Mouse (Mus musculus) forebrain, embryonic 16.5 days (tissue): ENCODE measurements at regions not wholly inside any gene's neighbourhood (a gene's known extent, or its start where the extent isn't known, plus 50 kb on each side); places are given as distances from the start of the nearest gene placed in this dataset.

Experiments
- ATAC-seq: fragments of 200-750 bp; cut with Nextera tagmentation; 2 replicates; pipeline ENCODE4 v1.8.0; 2017; ENCODE audit warnings: mild to moderate bottlenecking, moderate library complexity
- H3K27ac ChIP-seq: fragments of 300-500 bp; sonication (generic); 2 replicates; pipeline ENCODE4 v1.5.1; 2014; ENCODE audit warnings: low read length, control low read depth
- H3K27me3 ChIP-seq: fragments of 300-500 bp; sonication (generic); replicated peaks from 2 replicates; pipeline ENCODE4 v1.6.1; 2014; ENCODE audit warnings: low read length; ENCODE audit not compliant: control insufficient read depth, insufficient read depth
- H3K36me3 ChIP-seq: fragments of 300-500 bp; sonication (generic); 2 replicates; pipeline ENCODE4 v1.6.1; 2014; ENCODE audit not compliant: control insufficient read depth, insufficient read depth
- H3K4me1 ChIP-seq: fragments of 300-500 bp; sonication (generic); replicated peaks from 2 replicates; pipeline ENCODE4 v1.6.1; 2014; ENCODE audit warnings: low read length; ENCODE audit not compliant: control insufficient read depth, insufficient read depth
- H3K4me2 ChIP-seq: fragments of 300-500 bp; sonication (generic); 2 replicates; pipeline ENCODE4 v1.6.1; 2014; ENCODE audit warnings: mild to moderate bottlenecking, low read length, control low read depth
- H3K4me3 ChIP-seq: fragments of 300-500 bp; sonication (generic); replicated peaks from 2 replicates; pipeline ENCODE4 v1.5.1; 2014; ENCODE audit warnings: mild to moderate bottlenecking, low read length, control low read depth
- H3K9ac ChIP-seq: fragments of 300-500 bp; sonication (generic); replicated peaks from 2 replicates; pipeline ENCODE4 v1.6.1; 2014; ENCODE audit warnings: low read depth, low read length, control low read depth
- H3K9me3 ChIP-seq: fragments of 300-500 bp; sonication (generic); 2 replicates; pipeline ENCODE4 v1.6.1; 2016; ENCODE audit warnings: low read length; ENCODE audit not compliant: control insufficient read depth
- WGBS: fragments of 180-500 bp; shearing (Covaris S2); extraction: QIAGEN DNeasy Blood & Tissue Kit; methylation state at CpG from one replicate; pipeline ENCODE4 v1.1.7; 2014; 5-methylcytosine and 5-hydroxymethylcytosine counted together

DNA sequence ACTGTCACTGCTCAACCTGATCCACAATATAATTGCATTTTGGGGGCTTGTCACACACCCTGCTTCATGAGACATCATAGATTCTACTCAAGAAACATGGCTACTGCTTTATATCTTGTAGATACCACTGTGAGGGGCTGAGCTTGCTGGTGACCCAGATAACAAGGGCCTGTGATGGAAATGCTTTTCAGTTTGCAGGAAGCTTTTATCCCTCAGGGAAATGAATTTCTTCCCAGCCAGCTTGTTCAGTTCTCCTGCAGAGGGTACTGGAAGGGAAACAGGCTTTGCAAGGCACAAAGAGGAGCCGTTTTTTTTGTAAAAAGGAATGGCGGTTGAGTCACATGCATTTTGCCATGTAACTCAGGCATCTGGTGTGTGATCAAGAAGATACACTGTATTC, 218.8 kb upstream of the Krr1 start:
- no peaks in the 10 kb centered on the region for H3K36me3 ChIP-seq
- no peak overlapping the region for H3K27ac ChIP-seq
- H3K9ac ChIP-seq, result no peak overlapping the region
- no peak overlapping the region for H3K4me2 ChIP-seq
- no peaks in the 10 kb centered on the region for H3K4me1 ChIP-seq
- H3K9me3 ChIP-seq, result no peaks in the 10 kb centered on the region
- H3K27me3 ChIP-seq, result no peaks in the 10 kb centered on the region
- 86% methylated on average over 2 of the region's 2 CpGs for WGBS
- no peak for ATAC-seq
- no peak overlapping the region for H3K4me3 ChIP-seq

DNA sequence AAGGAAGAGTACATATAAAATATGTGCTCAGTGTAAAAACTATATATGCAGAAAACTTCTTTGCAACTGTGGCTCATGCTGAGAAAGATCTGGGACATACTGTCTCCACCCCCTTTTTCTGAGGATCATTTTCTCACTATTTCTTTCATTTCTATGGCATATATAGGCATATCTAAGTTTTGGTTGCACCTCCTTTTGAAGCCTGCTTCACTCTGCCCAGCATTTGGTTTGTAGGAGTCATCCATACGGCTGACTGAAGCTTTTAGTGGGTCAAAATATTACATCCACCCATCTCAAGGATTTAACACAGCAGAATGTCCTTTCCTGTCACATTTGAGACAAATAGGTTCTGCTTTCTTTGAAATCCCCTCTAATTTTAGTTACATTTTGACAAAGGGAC, 216.5 kb upstream of the Krr1 start:
- Histone ChIP-seq H3K27me3 (no peaks in the 10 kb centered on the region), H3K36me3 (no peaks in the 10 kb centered on the region), H3K27ac (no peak overlapping the region), H3K4me2 (no peak overlapping the region), H3K4me1 (no peaks in the 10 kb centered on the region), H3K9me3 (no peaks in the 10 kb centered on the region), H3K9ac (no peak overlapping the region), H3K4me3 (no peak overlapping the region)
- ATAC-seq, result no peak
- WGBS, result 75% methylated on average over 1 of the region's 1 CpGs

DNA sequence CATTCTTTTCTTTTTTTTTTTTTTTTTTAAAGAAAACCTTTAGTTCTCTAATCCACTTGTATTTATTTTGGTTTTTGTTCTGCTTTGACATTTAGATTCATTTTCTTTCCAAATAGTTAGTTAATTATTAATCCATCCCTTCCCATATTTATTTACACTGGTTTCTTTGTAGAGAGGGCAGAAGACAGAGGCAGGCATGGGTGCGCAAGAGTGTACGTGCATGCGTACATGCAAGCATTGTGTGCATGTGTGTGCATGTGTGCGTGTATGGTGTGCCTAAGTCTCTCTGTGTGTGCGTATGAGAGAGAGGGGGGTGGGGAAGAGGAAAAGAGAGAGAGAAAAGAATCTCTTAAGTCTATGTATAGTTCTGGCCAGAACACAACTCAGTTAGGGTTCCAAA, 215.9 kb upstream of the Krr1 start:
- Histone ChIP-seq H3K9me3 (no peaks in the 10 kb centered on the region), H3K27ac (no peak overlapping the region), H3K4me2 (no peak overlapping the region), H3K4me1 (no peaks in the 10 kb centered on the region), H3K9ac (no peak overlapping the region), H3K4me3 (no peak overlapping the region), H3K36me3 (no peaks in the 10 kb centered on the region), H3K27me3 (no peaks in the 10 kb centered on the region)
- ATAC-seq, result no peak
- 92% methylated on average over 5 of the region's 5 CpGs for WGBS

DNA sequence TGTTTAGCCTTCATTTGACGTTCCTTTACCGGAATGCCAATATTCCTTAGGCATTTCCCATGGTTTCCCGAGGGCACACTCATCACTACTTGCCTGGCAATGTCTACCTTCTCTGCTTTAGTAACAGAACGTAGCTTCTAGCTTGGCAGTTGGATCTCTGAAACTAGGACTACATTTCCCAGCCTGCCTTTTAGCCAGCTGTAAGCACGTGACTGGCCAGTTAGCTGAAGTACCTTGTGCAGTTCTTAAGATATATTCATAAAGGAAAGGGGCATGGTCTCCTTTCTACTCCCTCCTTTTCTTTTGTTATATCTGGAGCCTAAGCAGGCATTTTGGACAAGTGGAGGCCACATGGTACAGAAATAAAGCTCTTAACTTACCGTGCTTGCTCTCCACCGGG, 214.8 kb upstream of the Krr1 start:
- H3K4me3 ChIP-seq, result no peak overlapping the region
- no peak overlapping the region for H3K27ac ChIP-seq
- no peaks in the 10 kb centered on the region for H3K9me3 ChIP-seq
- no peaks in the 10 kb centered on the region for H3K4me1 ChIP-seq
- H3K27me3 ChIP-seq, result no peaks in the 10 kb centered on the region
- H3K36me3 ChIP-seq, result no peaks in the 10 kb centered on the region
- no peak overlapping the region for H3K4me2 ChIP-seq
- 81% methylated on average over 7 of the region's 7 CpGs for WGBS
- no peak overlapping the region for H3K9ac ChIP-seq
- no peak for ATAC-seq

DNA sequence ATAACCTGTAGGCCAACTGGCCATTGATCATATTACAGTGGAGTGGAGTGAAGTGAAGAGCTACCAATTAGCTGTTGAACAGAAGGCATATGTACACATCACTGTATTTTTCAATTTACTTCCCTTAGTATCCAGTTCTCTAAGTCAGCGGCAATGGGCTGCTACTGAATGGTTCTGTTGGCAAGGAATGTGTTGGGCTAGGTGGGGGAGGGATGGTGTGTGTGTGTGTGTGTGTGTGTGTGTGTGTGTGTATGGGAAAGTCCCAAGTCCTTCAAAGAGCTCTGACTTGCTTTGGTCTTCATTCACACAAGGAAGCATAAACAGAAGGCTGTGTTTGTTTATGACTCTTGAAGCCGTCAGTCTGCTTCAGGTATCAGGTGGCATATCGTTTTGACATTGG, 213.0 kb upstream of the Krr1 start:
- ATAC-seq, result no peak
- Histone ChIP-seq H3K27me3 (no peaks in the 10 kb centered on the region), H3K9ac (no peak overlapping the region), H3K4me2 (no peak overlapping the region), H3K4me3 (no peak overlapping the region), H3K36me3 (no peaks in the 10 kb centered on the region), H3K27ac (no peak overlapping the region), H3K4me1 (no peaks in the 10 kb centered on the region), H3K9me3 (no peaks in the 10 kb centered on the region)
- 82% methylated on average over 3 of the region's 3 CpGs for WGBS

DNA sequence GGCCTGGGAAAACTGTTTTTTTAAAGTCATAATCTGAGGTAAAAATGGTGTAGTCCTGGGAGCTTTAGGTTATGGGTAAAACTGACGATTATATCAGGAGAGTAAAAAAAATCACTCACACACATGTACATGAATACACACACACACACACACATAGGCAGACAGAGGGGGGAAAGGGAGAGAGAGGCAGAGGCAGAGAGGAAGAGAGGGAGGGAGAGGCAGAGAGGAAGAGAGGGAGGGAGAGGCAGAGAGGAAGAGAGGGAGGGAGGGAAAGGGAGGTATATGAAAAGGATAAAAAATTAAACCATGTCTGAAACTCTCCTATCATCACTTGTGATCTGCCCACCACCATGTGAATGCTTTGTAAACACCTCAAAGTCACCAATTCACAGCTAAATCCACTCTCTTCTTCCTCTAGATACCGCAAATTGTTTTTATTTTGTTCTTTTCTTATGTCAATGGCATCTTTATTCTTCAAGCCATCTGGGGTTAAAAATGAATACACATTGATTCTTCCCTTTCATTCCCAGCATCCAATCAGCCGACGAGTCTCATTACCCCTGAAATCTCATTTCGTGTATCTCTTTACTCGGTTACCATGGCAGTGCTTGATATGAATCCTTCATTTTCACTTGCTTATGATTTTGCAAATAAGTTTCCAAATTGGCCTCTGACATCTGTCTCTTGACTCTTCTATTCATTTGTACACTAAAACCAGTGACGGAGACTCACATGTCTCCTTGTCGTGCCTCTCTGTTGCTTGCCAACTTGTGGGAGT, 209.5 kb upstream of the Krr1 start:
- no peaks in the 10 kb centered on the region for H3K9me3 ChIP-seq
- H3K4me1 ChIP-seq, result no peaks in the 10 kb centered on the region
- H3K4me2 ChIP-seq, result no peak overlapping the region
- ATAC-seq, result peak; percentile 54; the same call in 1 of the 2 replicates
- no peak overlapping the region for H3K27ac ChIP-seq
- no peaks in the 10 kb centered on the region for H3K36me3 ChIP-seq
- 71% methylated on average over 8 of the region's 8 CpGs for WGBS
- no peak overlapping the region for H3K4me3 ChIP-seq
- H3K9ac ChIP-seq, result no peak overlapping the region
- H3K27me3 ChIP-seq, result no peaks in the 10 kb centered on the region

DNA sequence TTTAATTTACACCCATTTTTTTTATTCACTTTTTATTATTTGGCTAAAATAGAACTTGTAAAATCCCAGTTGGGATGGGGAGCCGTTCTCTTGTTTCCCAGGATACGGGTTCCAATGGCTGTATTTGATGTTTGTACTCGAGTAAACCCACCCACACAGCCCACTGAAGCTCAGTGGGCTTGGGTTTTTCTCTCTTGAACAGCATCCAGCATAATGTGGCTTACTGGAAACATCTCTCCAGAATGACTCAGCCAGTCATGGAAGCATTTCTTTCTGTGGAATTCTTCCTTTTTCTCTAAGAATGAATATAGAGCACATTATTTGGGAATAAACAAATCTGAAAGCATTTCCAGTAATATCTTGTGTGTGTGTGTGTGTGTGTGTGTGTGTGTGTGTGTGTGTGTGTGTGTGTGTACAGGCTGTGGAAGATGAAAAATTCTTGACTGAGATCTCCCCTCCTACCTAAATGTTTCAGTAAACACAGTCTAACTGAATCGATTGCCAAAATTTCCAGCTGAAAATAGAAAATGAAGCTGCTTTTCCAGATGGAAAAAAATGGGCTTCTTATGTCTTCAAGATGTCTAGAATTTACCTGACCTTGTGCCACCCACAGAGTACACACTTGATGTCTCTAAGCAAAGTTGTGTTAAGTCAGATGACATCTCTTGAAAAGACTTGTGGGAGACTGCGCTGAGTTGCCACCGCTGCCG, 205.3 kb upstream of the Krr1 start:
- H3K27me3 ChIP-seq, result no peaks in the 10 kb centered on the region
- H3K9me3 ChIP-seq, result no peaks in the 10 kb centered on the region
- H3K4me1 ChIP-seq, result no peaks in the 10 kb centered on the region
- 85% methylated on average over 7 of the region's 7 CpGs for WGBS
- no peak for ATAC-seq
- no peaks in the 10 kb centered on the region for H3K36me3 ChIP-seq
- H3K9ac ChIP-seq, result no peak overlapping the region
- no peak overlapping the region for H3K27ac ChIP-seq
- H3K4me2 ChIP-seq, result no peak overlapping the region
- H3K4me3 ChIP-seq, result no peak overlapping the region

DNA sequence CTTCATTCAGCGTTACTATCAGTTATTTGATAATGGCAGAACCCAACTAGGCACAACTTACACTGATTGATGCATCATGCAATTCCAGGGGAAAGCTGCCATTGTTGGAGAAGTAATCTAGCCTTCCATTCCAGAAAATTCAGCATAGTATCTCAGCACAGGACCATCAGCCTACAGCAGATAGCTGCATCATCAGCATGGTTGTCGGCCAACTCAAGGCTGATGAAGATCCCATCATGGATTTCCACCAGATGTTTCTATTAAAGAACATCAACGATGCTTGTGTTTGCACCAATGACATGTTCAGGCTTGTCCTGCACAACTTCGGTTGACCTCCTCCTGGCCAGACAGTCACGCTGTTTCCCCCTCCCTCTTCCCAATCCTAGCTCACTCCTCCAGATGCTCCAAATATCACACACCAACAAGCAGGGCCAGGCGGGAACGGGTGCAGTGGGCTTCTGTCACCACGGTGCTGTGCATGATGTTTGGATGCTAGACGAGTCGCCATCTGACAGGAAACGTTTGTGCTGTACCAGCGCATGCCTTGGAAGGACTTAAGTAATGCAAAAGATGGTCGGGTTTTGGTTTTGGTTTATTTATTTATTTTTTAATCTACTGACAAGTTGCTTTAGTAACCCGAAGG, 204.5 kb upstream of the Krr1 start:
- Histone ChIP-seq H3K4me2 (no peak overlapping the region), H3K9ac (no peak overlapping the region), H3K9me3 (no peaks in the 10 kb centered on the region), H3K4me1 (no peaks in the 10 kb centered on the region), H3K27me3 (no peaks in the 10 kb centered on the region), H3K36me3 (no peaks in the 10 kb centered on the region), H3K27ac (no peak overlapping the region), H3K4me3 (no peak overlapping the region)
- ATAC-seq, result no peak
- 93% methylated on average over 14 of the region's 14 CpGs for WGBS

DNA sequence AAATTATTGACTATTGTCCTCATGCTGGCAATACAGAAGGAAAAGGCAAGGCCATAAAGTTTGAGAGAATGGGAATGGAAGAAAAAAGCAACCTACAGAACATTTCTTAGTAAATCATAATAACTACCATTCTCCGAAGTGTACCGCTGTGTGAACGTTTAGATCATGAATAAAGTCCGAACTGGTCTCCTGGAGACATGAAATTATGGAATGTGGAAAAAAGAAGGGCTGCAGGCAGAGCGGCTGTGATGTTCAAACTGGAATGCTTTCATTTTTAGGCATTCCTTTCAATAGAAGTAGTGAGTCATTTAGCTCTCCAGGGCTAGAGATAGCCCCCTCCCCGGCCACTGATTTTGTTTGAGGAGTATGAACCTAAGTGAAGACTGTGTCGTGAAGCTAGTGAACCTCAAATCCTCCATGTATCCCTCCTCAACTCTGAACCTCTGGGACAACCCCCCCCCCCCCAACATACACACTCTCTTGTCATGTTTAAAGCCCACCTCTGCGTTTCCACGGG, 202.9 kb upstream of the Krr1 start:
- no peak for ATAC-seq
- Histone ChIP-seq H3K27me3 (no peaks in the 10 kb centered on the region), H3K4me2 (no peak overlapping the region), H3K9ac (no peak overlapping the region), H3K4me1 (no peaks in the 10 kb centered on the region), H3K27ac (no peak overlapping the region), H3K4me3 (no peak overlapping the region), H3K36me3 (no peaks in the 10 kb centered on the region), H3K9me3 (no peaks in the 10 kb centered on the region)
- WGBS, result 83% methylated on average over 9 of the region's 9 CpGs
